Mouse (Mus musculus) adrenal gland, adult 10 weeks (tissue): ENCODE data around the gene Nmnat1. TPM values are rescaled to one million over a fixed set of nuclear protein-coding genes. Genes with fewer than 3 reads are reported as not detected.

ENCODE experiments used
- polyA plus RNA-seq: library from polyadenylated mRNA; stranded (reverse); fragments of 350-450 nt; fragmentation: Illumina TruSeq; extraction: RNeasy Lipid Tissue Mini Kit (QIAGEN cat#74804); gene quantifications from one replicate; pipeline ENCODE4 v1.2.3, GENCODE M21; 2014; ENCODE audit warnings: low read depth, low replicate concordance

Gene Nmnat1
- polyA plus RNA-seq, result 6.9 TPM

GRCm38 (mm10) chr4:149485053-149485824 lies at the start of gene Nmnat1, which contains the start of gene Lzic:
Gene Nmnat1, minus strand, starts transcription at chr4:149485202.
Gene Lzic, plus strand, starts transcription at chr4:149485229.

GRCm38 (mm10) chr4:149517868-149518340 lies 32.9 kb upstream of the Nmnat1 start, which contains the start of gene Ctnnbip1:
Gene Ctnnbip1, plus strand, starts transcription at chr4:149518236.

GRCm38 (mm10) chr4:149477078-149477477 lies 7.9 kb downstream of the Nmnat1 start, which contains the start of gene Tmem274:
Gene Tmem274, plus strand, starts transcription at chr4:149477378.

GRCm38 (mm10) chr4:149454879-149455278 lies 30.1 kb downstream of the Nmnat1 start, which contains the start of gene Rbp7:
Gene Rbp7, minus strand, starts transcription at chr4:149454978.

GRCm38 (mm10) chr4:149426325-149427199 lies 58.4 kb downstream of the Nmnat1 start, which contains the start of gene Ube4b:
Gene Ube4b, minus strand, starts transcription at chr4:149426749.

Other genes with a start within 250 kb of the Nmnat1 start
- 189 TPM for gene Kif1b, start 177.5 kb downstream of the Nmnat1 start, polyA plus RNA-seq
- 42.9 TPM for gene Ube4b, start 58.5 kb downstream of the Nmnat1 start, polyA plus RNA-seq
- 2.8 TPM for gene Rbp7, start 30.2 kb downstream of the Nmnat1 start, polyA plus RNA-seq
- gene Tmem274, start 7.8 kb downstream of the Nmnat1 start, polyA plus RNA-seq, result not detected
- 39.8 TPM for gene Lzic, start within 50 bp of the Nmnat1 start, polyA plus RNA-seq
- gene Ctnnbip1, start 33.0 kb upstream of the Nmnat1 start, polyA plus RNA-seq, result 16.6 TPM
- 24.4 TPM for gene Clstn1, start 101.3 kb upstream of the Nmnat1 start, polyA plus RNA-seq
- not detected for gene Pik3cd, start 217.4 kb upstream of the Nmnat1 start, polyA plus RNA-seq